Mouse (Mus musculus) embryonic fibroblast, embryonic 13.5 days (primary cell): ENCODE measurements around the gene March6.

Source experiments
- CTCF ChIP-seq: IDR thresholded peaks from 2 replicates; pipeline ENCODE4 v1.5.1; 2011; ENCODE audit warnings: mild to moderate bottlenecking, control low read depth, low read length, moderate library complexity, borderline replicate concordance; ENCODE audit not compliant: insufficient read depth
- POLR2A ChIP-seq: IDR thresholded peaks from 2 replicates; pipeline ENCODE4 v1.6.1; 2011; ENCODE audit warnings: low read depth, mild to moderate bottlenecking, control low read depth, low read length, moderate library complexity

- no peak for TF ChIP-seq POLR2A
- TF ChIP-seq CTCF: no peak
Measured at GRCm38 (mm10) chr15:31436811-31437210, 94.0 kb downstream of the March6 start.
